Mouse (Mus musculus): ENCODE data around the gene Tbc1d22b.

Tbc1d22b gene

GRCm38 (mm10) chr17:29540426-29540825 lies 9.2 kb upstream of the Tbc1d22b start:
- DNase-seq (ENCODE audit: extremely low spot score, low spot score): no peak

- no peak for DNase-seq (ENCODE audit: extremely low spot score, low spot score)
These were observed 8.2 kb upstream of the Tbc1d22b start for GRCm38 (mm10) chr17:29541419-29541818.

- no peak for DNase-seq (ENCODE audit: extremely low spot score, low spot score)
These were observed 6.5 kb upstream of the Tbc1d22b start for GRCm38 (mm10) chr17:29542831-29543690.

GRCm38 (mm10) chr17:29544064-29544463 lies 5.5 kb upstream of the Tbc1d22b start:
- DNase-seq (ENCODE audit: extremely low spot score, low spot score): no peak

GRCm38 (mm10) chr17:29545241-29545640 lies 4.3 kb upstream of the Tbc1d22b start:
- no peak for DNase-seq (ENCODE audit: extremely low spot score, low spot score)

GRCm38 (mm10) chr17:29548494-29548893 lies 1.1 kb upstream of the Tbc1d22b start:
- no peak for DNase-seq (ENCODE audit: extremely low spot score, low spot score)

GRCm38 (mm10) chr17:29548994-29549393 lies 591 bp upstream of the Tbc1d22b start:
- DNase-seq (ENCODE audit: extremely low spot score, low spot score): no peak

- no peak for DNase-seq (ENCODE audit: extremely low spot score, low spot score)
These were observed 1.4 kb downstream of the Tbc1d22b start for GRCm38 (mm10) chr17:29551019-29551418.

- no peak for DNase-seq (ENCODE audit: extremely low spot score, low spot score)
These were observed 2.7 kb downstream of the Tbc1d22b start, which contains the start of gene Tmem217 for GRCm38 (mm10) chr17:29552162-29552732. Gene Tmem217 (minus strand): TSS chr17:29552385.

GRCm38 (mm10) chr17:29554176-29554575 lies 4.6 kb downstream of the Tbc1d22b start:
- DNase-seq (ENCODE audit: extremely low spot score, low spot score): no peak

GRCm38 (mm10) chr17:29556456-29556855 lies 6.9 kb downstream of the Tbc1d22b start:
- DNase-seq (ENCODE audit: extremely low spot score, low spot score): no peak

- no peak for DNase-seq (ENCODE audit: extremely low spot score, low spot score)
These were observed 7.3 kb downstream of the Tbc1d22b start for GRCm38 (mm10) chr17:29556893-29557292.

- no peak for DNase-seq (ENCODE audit: extremely low spot score, low spot score)
These were observed 8.9 kb downstream of the Tbc1d22b start for GRCm38 (mm10) chr17:29558476-29558875.

- no peak for DNase-seq (ENCODE audit: extremely low spot score, low spot score)
These were observed 15.9 kb downstream of the Tbc1d22b start for GRCm38 (mm10) chr17:29565521-29565920.

- no peak for DNase-seq (ENCODE audit: extremely low spot score, low spot score)
These were observed 18.9 kb downstream of the Tbc1d22b start for GRCm38 (mm10) chr17:29568435-29568834.

- no peak for DNase-seq (ENCODE audit: extremely low spot score, low spot score)
These were observed 20.2 kb downstream of the Tbc1d22b start for GRCm38 (mm10) chr17:29569831-29570230.

- DNase-seq (ENCODE audit: extremely low spot score, low spot score): no peak
These were observed 30.1 kb downstream of the Tbc1d22b start for GRCm38 (mm10) chr17:29579579-29580126.

- DNase-seq (ENCODE audit: extremely low spot score, low spot score): no peak
These were observed 34.0 kb downstream of the Tbc1d22b start for GRCm38 (mm10) chr17:29583569-29583968.

- DNase-seq (ENCODE audit: extremely low spot score, low spot score): no peak
These were observed 34.7 kb downstream of the Tbc1d22b start for GRCm38 (mm10) chr17:29584306-29584705.

- no peak for DNase-seq (ENCODE audit: extremely low spot score, low spot score)
These were observed 35.2 kb downstream of the Tbc1d22b start for GRCm38 (mm10) chr17:29584737-29585136.

GRCm38 (mm10) chr17:29585446-29585845 lies 35.9 kb downstream of the Tbc1d22b start:
- DNase-seq (ENCODE audit: extremely low spot score, low spot score): no peak

- no peak for DNase-seq (ENCODE audit: extremely low spot score, low spot score)
These were observed 37.3 kb downstream of the Tbc1d22b start for GRCm38 (mm10) chr17:29586921-29587320.
